Mouse (Mus musculus): ENCODE data around the gene Cep85l.

DNA sequence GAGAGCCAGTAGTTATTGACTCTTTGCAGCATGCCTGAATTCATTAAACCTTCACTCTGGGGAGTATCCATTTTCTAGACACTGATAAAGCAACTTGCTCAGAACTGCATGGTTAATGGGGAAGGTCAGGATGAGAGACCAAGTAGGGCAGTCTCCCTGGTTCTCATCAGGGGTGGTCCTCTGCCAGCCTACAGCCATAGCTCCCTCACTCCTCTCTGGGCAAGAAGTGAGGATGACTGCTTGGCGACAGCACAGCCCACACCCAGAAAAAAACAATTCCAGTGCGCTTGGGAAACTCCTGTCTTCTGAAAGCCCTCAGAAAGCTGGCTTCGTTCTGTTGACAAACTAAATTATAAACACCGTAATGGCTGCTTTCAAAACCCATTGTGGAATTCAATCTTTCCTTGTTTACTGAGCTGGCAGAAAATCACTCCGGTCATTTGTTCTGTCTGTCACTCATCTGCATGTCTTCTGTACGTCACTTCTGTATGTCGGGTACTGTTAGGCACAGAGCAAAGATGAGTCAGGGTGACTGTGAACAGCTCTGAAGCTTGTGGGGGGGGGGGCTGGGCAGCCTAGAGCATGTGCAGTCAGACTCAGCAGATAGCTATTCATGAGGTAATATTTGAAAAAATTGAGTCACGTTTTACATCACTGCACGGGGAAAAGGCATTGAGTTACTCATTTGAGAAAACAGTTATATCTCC is 15.3 kb upstream of the Cep85l start:
- TF ChIP-seq CTCF (IDR thresholded peaks at IDR 0.05; ENCODE audit: insufficient read depth, low read length) (no peak), POLR2A (IDR thresholded peaks at IDR 0.05; ENCODE audit: borderline replicate concordance, extremely low read depth, low read depth, low read length) (no peak)

All from lung, adult 2 months (tissue).